Mouse (Mus musculus) ES-E14 (cell line): ENCODE data around the gene Exoc3l.

Experiments
- CHD2 ChIP-seq: IDR thresholded peaks from 2 replicates; pipeline ENCODE4 v1.6.1; 2014; ENCODE audit warnings: mild to moderate bottlenecking, low read depth, low read length, inconsistent platforms
- HCFC1 ChIP-seq: IDR thresholded peaks from 2 replicates; pipeline ENCODE4 v1.6.1; 2012; ENCODE audit warnings: low read length, inconsistent platforms, borderline replicate concordance; ENCODE audit not compliant: insufficient read depth
- MAFK ChIP-seq: IDR thresholded peaks from 2 replicates; pipeline ENCODE4 v1.6.1; 2014; ENCODE audit warnings: mild to moderate bottlenecking, low read depth, low read length, inconsistent platforms; ENCODE audit not compliant: insufficient read depth
- ZNF384 ChIP-seq: IDR thresholded peaks from 2 replicates; pipeline ENCODE4 v1.6.1; 2012; ENCODE audit warnings: low read depth, low read length, inconsistent platforms

GRCm38 (mm10) chr8:105270916-105271186 lies 25.1 kb downstream of the Exoc3l start:
- TF ChIP-seq HCFC1 (no peak), CHD2 (no peak), MAFK (no peak), ZNF384 (no peak)
